Mouse (Mus musculus) embryonic facial prominence, embryonic 10.5 days (tissue): ENCODE measurements around the gene Nrxn2. TPM values are rescaled to one million over a fixed set of nuclear protein-coding genes. Genes with fewer than 3 reads are reported as not detected.

Source experiments
- DNase-seq: peaks from one replicate; pipeline ENCODE4 v3.0.0-alpha.2; 2017; ENCODE audit warnings: low spot score
- H3K27ac ChIP-seq: fragments of 300-500 bp; sonication (generic); replicated peaks from 2 replicates; pipeline ENCODE4 v1.5.1; 2016; ENCODE audit warnings: mild to moderate bottlenecking
- H3K27me3 ChIP-seq: fragments of 300-500 bp; sonication (generic); replicated peaks from 2 replicates; pipeline ENCODE4 v1.6.1; 2016; ENCODE audit warnings: low read depth, mild to moderate bottlenecking; ENCODE audit not compliant: poor library complexity, severe bottlenecking
- H3K36me3 ChIP-seq: fragments of 300-500 bp; sonication (generic); replicated peaks from 2 replicates; pipeline ENCODE4 v1.6.1; 2016; ENCODE audit warnings: mild to moderate bottlenecking, moderate library complexity
- H3K4me1 ChIP-seq: fragments of 300-500 bp; sonication (generic); 2 replicates; pipeline ENCODE4 v1.6.1; 2016
- H3K4me3 ChIP-seq: fragments of 300-500 bp; sonication (generic); 2 replicates; pipeline ENCODE4 v1.5.1; 2016; ENCODE audit warnings: mild to moderate bottlenecking, moderate library complexity
- H3K9me3 ChIP-seq: fragments of 300-500 bp; sonication (generic); 2 replicates; pipeline ENCODE4 v1.6.1; 2016; ENCODE audit warnings: mild to moderate bottlenecking
- WGBS: fragments of 180-500 bp; shearing (Covaris S2); methylation state at CpG from one replicate; pipeline ENCODE4 v1.1.7; 2016; 5-methylcytosine and 5-hydroxymethylcytosine counted together
- polyA plus RNA-seq: library from polyadenylated mRNA; unstranded; fragments of >200 nt; fragmentation: Nextera tagmentation; extraction: Ambion mirVana; gene quantifications from 2 replicates; pipeline ENCODE4 v1.2.1, GENCODE M21; 2016

The Nrxn2 gene
- polyA plus RNA-seq, 1 experiment from 2014 or later: 1.9 TPM

GRCm38 (mm10) chr19:6382323-6382924, 36.1 kb upstream of the Nrxn2 start:
- no peak for DNase-seq

GRCm38 (mm10) chr19:6383470-6383869, 35.1 kb upstream of the Nrxn2 start:
- peaks cover 32% of the 10 kb centered on the region for H3K4me1 ChIP-seq
- 53% methylated on average over 5 of the region's 5 CpGs for WGBS
- H3K36me3 ChIP-seq: peaks cover 26% of the 10 kb centered on the region
- H3K27ac ChIP-seq: 0 out of 2 replicates have a peak overlapping the region, but pooled peaks have one; percentile 0
- peaks cover 4% of the 10 kb centered on the region; the same call in 1 of the 2 replicates for H3K27me3 ChIP-seq
- no peaks in the 10 kb centered on the region for H3K9me3 ChIP-seq
- H3K4me3 ChIP-seq: no peak overlapping the region
- no peak for DNase-seq

More at GRCm38 (mm10) chr19:6382323-6382924, 36.1 kb upstream of the Nrxn2 start:
- no peak overlapping the region for H3K4me3 ChIP-seq
- no peaks in the 10 kb centered on the region for H3K27me3 ChIP-seq
- 76% methylated on average over 4 of the region's 4 CpGs for WGBS
- H3K36me3 ChIP-seq: peaks cover 36% of the 10 kb centered on the region
- H3K4me1 ChIP-seq: peaks cover 32% of the 10 kb centered on the region
- no peak overlapping the region for H3K27ac ChIP-seq
- no peaks in the 10 kb centered on the region for H3K9me3 ChIP-seq

- Histone ChIP-seq H3K27ac (peak within 1 kb of the TSS; percentile 7; the same call in 1 of the 2 replicates), H3K36me3 (peaks cover 19% of the 10 kb centered on the region), H3K4me1 (peaks cover 35% of the 10 kb centered on the region), H3K9me3 (no peaks in the 10 kb centered on the region), H3K4me3 (no peak within 1 kb of the TSS; the same call in 1 of the 2 replicates), H3K27me3 (peaks cover 11% of the 10 kb centered on the region)
- DNase-seq: peak; percentile 45
- WGBS: 17% methylated on average over 7 of the region's 7 CpGs
Measured at GRCm38 (mm10) chr19:6384128-6384527, 34.4 kb upstream of the Nrxn2 start, which contains the start of gene Pygm. Pygm (plus strand) TSS chr19:6384399.

- Histone ChIP-seq H3K4me3 (no peak overlapping the region), H3K4me1 (peaks cover 43% of the 10 kb centered on the region), H3K27ac (no peak overlapping the region), H3K27me3 (peaks cover 15% of the 10 kb centered on the region), H3K9me3 (no peaks in the 10 kb centered on the region), H3K36me3 (peaks cover 11% of the 10 kb centered on the region)
- WGBS: 67% methylated on average over 11 of the region's 11 CpGs
- DNase-seq: no peak
Measured at GRCm38 (mm10) chr19:6384954-6385353, 33.6 kb upstream of the Nrxn2 start.

- H3K9me3 ChIP-seq: no peaks in the 10 kb centered on the region
- peaks cover 15% of the 10 kb centered on the region for H3K27me3 ChIP-seq
- H3K4me1 ChIP-seq: peaks cover 48% of the 10 kb centered on the region
- H3K27ac ChIP-seq: no peak overlapping the region
- WGBS: 74% methylated on average over 5 of the region's 5 CpGs
- 0 out of 2 replicates have a peak overlapping the region, but pooled peaks have one; percentile 1 for H3K4me3 ChIP-seq
- DNase-seq: no peak
- H3K36me3 ChIP-seq: peaks cover 9% of the 10 kb centered on the region
Measured at GRCm38 (mm10) chr19:6385419-6385818, 33.1 kb upstream of the Nrxn2 start.

- Histone ChIP-seq H3K27ac (no peak overlapping the region), H3K9me3 (no peaks in the 10 kb centered on the region), H3K27me3 (peaks cover 15% of the 10 kb centered on the region), H3K36me3 (peaks cover 5% of the 10 kb centered on the region), H3K4me1 (peaks cover 51% of the 10 kb centered on the region), H3K4me3 (0 out of 2 replicates have a peak overlapping the region, but pooled peaks have one; percentile 1)
- no peak for DNase-seq
- WGBS: 80% methylated on average over 7 of the region's 7 CpGs
Measured at GRCm38 (mm10) chr19:6385821-6386220, 32.7 kb upstream of the Nrxn2 start.

- Histone ChIP-seq H3K36me3 (peaks cover 1% of the 10 kb centered on the region), H3K4me3 (no peak overlapping the region), H3K27me3 (peaks cover 15% of the 10 kb centered on the region), H3K4me1 (peaks cover 51% of the 10 kb centered on the region), H3K9me3 (no peaks in the 10 kb centered on the region), H3K27ac (no peak overlapping the region)
- 68% methylated on average over 9 of the region's 9 CpGs for WGBS
- DNase-seq: no peak
Measured at GRCm38 (mm10) chr19:6386234-6386633, 32.3 kb upstream of the Nrxn2 start.

GRCm38 (mm10) chr19:6388006-6388405, 30.5 kb upstream of the Nrxn2 start:
- Histone ChIP-seq H3K36me3 (no peaks in the 10 kb centered on the region), H3K4me1 (peaks cover 51% of the 10 kb centered on the region), H3K27me3 (peaks cover 15% of the 10 kb centered on the region), H3K4me3 (no peak overlapping the region), H3K27ac (no peak overlapping the region), H3K9me3 (no peaks in the 10 kb centered on the region)
- WGBS: 86% methylated on average over 13 of the region's 13 CpGs
- DNase-seq: no peak

DNA sequence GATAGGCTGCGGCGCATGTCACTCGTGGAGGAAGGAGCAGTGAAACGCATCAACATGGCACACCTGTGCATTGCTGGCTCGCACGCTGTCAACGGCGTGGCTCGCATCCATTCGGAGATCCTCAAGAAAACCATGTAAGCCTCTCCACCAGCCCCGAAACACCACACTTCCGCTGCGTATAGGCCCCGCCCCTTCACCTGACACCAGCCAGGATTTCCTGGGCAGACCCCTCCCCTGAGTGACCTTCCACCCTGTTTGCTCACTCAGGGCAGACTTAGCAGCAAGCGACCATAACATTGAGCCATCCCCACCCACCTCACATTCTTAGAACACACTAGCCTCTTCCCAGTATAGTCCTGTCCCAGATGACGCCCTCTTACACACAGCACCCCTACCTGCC, 28.7 kb upstream of the Nrxn2 start:
- peaks cover 34% of the 10 kb centered on the region for H3K4me1 ChIP-seq
- peak overlapping the region; percentile 71; the same call in 1 of the 2 replicates for H3K27ac ChIP-seq
- H3K27me3 ChIP-seq: peaks cover 15% of the 10 kb centered on the region
- no peaks in the 10 kb centered on the region for H3K36me3 ChIP-seq
- peak overlapping the region; percentile 53 for H3K4me3 ChIP-seq
- no peaks in the 10 kb centered on the region for H3K9me3 ChIP-seq
- 2% methylated on average over 16 of the region's 16 CpGs for WGBS
- DNase-seq: peak; percentile 66

- Histone ChIP-seq H3K36me3 (no peaks in the 10 kb centered on the region), H3K4me3 (peak overlapping the region; percentile 53), H3K27me3 (peaks cover 15% of the 10 kb centered on the region), H3K4me1 (peaks cover 30% of the 10 kb centered on the region), H3K27ac (no peak overlapping the region), H3K9me3 (no peaks in the 10 kb centered on the region)
- DNase-seq: no peak
- 54% methylated on average over 6 of the region's 6 CpGs for WGBS
Measured at GRCm38 (mm10) chr19:6390251-6390650, 28.3 kb upstream of the Nrxn2 start.

DNA sequence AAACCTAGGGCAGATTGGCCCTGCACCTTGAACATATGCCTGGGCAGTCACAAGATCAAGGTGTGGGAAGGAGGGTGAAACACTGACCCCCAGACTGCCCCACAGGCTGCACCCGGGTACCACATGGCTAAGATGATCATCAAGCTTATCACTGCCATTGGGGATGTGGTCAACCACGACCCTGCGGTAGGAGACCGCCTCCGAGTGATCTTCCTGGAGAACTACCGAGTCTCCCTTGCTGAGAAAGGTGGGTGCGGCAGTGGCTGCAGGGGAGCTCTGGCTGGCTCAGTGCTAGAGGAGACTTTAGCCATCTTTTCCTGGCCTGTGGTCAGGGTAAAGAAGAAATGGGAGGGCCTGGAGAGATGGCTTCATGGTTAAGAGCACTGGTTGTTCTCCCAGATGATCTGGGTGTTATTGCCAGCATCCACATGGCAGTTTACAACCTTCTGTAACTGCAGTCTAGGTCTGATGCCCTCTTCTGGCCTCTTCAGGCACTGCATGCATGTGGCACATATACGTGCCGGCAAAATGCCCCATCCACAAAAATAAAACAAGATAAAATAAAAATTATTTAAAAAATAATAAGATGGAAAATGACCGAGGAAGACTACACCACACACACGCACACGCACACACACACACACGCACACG, 25.7 kb upstream of the Nrxn2 start:
- no peak overlapping the region for H3K27ac ChIP-seq
- no peaks in the 10 kb centered on the region for H3K9me3 ChIP-seq
- WGBS: 92% methylated on average over 14 of the region's 14 CpGs
- peaks cover 19% of the 10 kb centered on the region for H3K4me1 ChIP-seq
- DNase-seq: no peak
- no peaks in the 10 kb centered on the region for H3K36me3 ChIP-seq
- no peak overlapping the region for H3K4me3 ChIP-seq
- H3K27me3 ChIP-seq: peaks cover 33% of the 10 kb centered on the region

GRCm38 (mm10) chr19:6393637-6394036, 24.9 kb upstream of the Nrxn2 start:
- no peak overlapping the region for H3K4me3 ChIP-seq
- 89% methylated on average over 16 of the region's 16 CpGs for WGBS
- H3K36me3 ChIP-seq: no peaks in the 10 kb centered on the region
- peaks cover 24% of the 10 kb centered on the region for H3K4me1 ChIP-seq
- no peak for DNase-seq
- H3K9me3 ChIP-seq: no peaks in the 10 kb centered on the region
- H3K27me3 ChIP-seq: peaks cover 35% of the 10 kb centered on the region
- no peak overlapping the region for H3K27ac ChIP-seq

GRCm38 (mm10) chr19:6396237-6396636, 22.3 kb upstream of the Nrxn2 start:
- Histone ChIP-seq H3K9me3 (no peaks in the 10 kb centered on the region), H3K4me3 (no peak overlapping the region), H3K27ac (no peak overlapping the region), H3K36me3 (no peaks in the 10 kb centered on the region), H3K4me1 (peaks cover 31% of the 10 kb centered on the region), H3K27me3 (peaks cover 51% of the 10 kb centered on the region)
- 92% methylated on average over 5 of the region's 5 CpGs for WGBS
- DNase-seq: no peak
